Mouse (Mus musculus): Measurements from ENCODE around the gene H2-D1.
"Not testable (repeated sequence)": the region's sequence is repeated elsewhere in the genome, so short reads cannot be mapped to it uniquely, and the experiment has no call there.

The H2-D1 gene

GRCm38 (mm10) chr17:35304478-35304877 lies 41.9 kb downstream of the H2-D1 start:
- peak; percentile 55 for DNase-seq (ENCODE audit: low spot score)

- DNase-seq (ENCODE audit: low spot score) = not testable (repeated sequence)
Measured at GRCm38 (mm10) chr17:35304921-35305320, 42.4 kb downstream of the H2-D1 start.

Data from urinary bladder, postnatal 14 days (tissue).